Mouse (Mus musculus): ENCODE results near the gene Mid1. TPM values are rescaled to one million over a fixed set of nuclear protein-coding genes. Genes with fewer than 3 reads are reported as not detected.
"Not testable (repeated sequence)": the region's sequence is repeated elsewhere in the genome, so short reads cannot be mapped to it uniquely, and the experiment has no call there.

Gene Mid1
- polyA plus RNA-seq, 1 experiment from 2014 or later = 4.8 TPM

- H3K27ac ChIP-seq (ENCODE audit: low read length) = no peak overlapping the region
- peaks cover 10% of the 10 kb centered on the region for H3K36me3 ChIP-seq (ENCODE audit: control insufficient read depth, insufficient read depth, low read length)
- no peak overlapping the region for H3K4me2 ChIP-seq (ENCODE audit: low read depth, low read length)
- H3K9me3 ChIP-seq (ENCODE audit: control insufficient read depth, low read length) = 0 out of 2 replicates have a peak, but pooled peaks cover 2% of the 10 kb centered on the region
- H3K9ac ChIP-seq (ENCODE audit: low read length) = no peak overlapping the region
- H3K27me3 ChIP-seq (ENCODE audit: control insufficient read depth, insufficient read depth, low read depth, low read length) = no peaks in the 10 kb centered on the region
- no peaks in the 10 kb centered on the region for H3K4me1 ChIP-seq (replicated peaks; ENCODE audit: control insufficient read depth, insufficient read depth, low read length)
- no peak for ATAC-seq (ENCODE audit: low read depth)
- 97% methylated on average over 1 of the region's 1 CpGs for WGBS
- no peak overlapping the region for H3K4me3 ChIP-seq (ENCODE audit: low read length)
Measured at GRCm38 (mm10) chrX:169969337-169969736, 284.3 kb downstream of the Mid1 start.

GRCm38 (mm10) chrX:169969765-169970164, 284.8 kb downstream of the Mid1 start:
- H3K36me3 ChIP-seq (ENCODE audit: control insufficient read depth, insufficient read depth, low read length) = peaks cover 14% of the 10 kb centered on the region
- not testable (repeated sequence) for H3K4me2 ChIP-seq (ENCODE audit: low read depth, low read length); H3K4me3 ChIP-seq (ENCODE audit: low read length); H3K9ac ChIP-seq (ENCODE audit: low read length); H3K9me3 ChIP-seq (ENCODE audit: control insufficient read depth, low read length); H3K4me1 ChIP-seq (replicated peaks; ENCODE audit: control insufficient read depth, insufficient read depth, low read length); H3K27ac ChIP-seq (ENCODE audit: low read length); H3K27me3 ChIP-seq (ENCODE audit: control insufficient read depth, insufficient read depth, low read depth, low read length)
- 82% methylated on average over 3 of the region's 3 CpGs for WGBS
- peak; percentile 21; the same call in 1 of the 2 replicates for ATAC-seq (ENCODE audit: low read depth)

- WGBS = 85% methylated on average over 7 of the region's 7 CpGs
- ATAC-seq (ENCODE audit: low read depth) = not testable (repeated sequence)
Measured at GRCm38 (mm10) chrX:169970546-169970945, 285.5 kb downstream of the Mid1 start.

GRCm38 (mm10) chrX:169971562-169971961, 286.6 kb downstream of the Mid1 start:
- not testable (repeated sequence) for H3K9me3 ChIP-seq (ENCODE audit: control insufficient read depth, low read length); H3K27me3 ChIP-seq (ENCODE audit: control insufficient read depth, insufficient read depth, low read depth, low read length); H3K9ac ChIP-seq (ENCODE audit: low read length); H3K4me3 ChIP-seq (ENCODE audit: low read length); H3K27ac ChIP-seq (ENCODE audit: low read length); ATAC-seq (ENCODE audit: low read depth); H3K4me2 ChIP-seq (ENCODE audit: low read depth, low read length); H3K4me1 ChIP-seq (replicated peaks; ENCODE audit: control insufficient read depth, insufficient read depth, low read length)
- 88% methylated on average over 6 of the region's 6 CpGs for WGBS
- peaks cover 18% of the 10 kb centered on the region for H3K36me3 ChIP-seq (ENCODE audit: control insufficient read depth, insufficient read depth, low read length)

More at GRCm38 (mm10) chrX:169970546-169970945, 285.5 kb downstream of the Mid1 start:
- H3K9me3 ChIP-seq (ENCODE audit: control insufficient read depth, low read length); H3K4me2 ChIP-seq (ENCODE audit: low read depth, low read length); H3K4me3 ChIP-seq (ENCODE audit: low read length); H3K27me3 ChIP-seq (ENCODE audit: control insufficient read depth, insufficient read depth, low read depth, low read length); H3K27ac ChIP-seq (ENCODE audit: low read length); H3K4me1 ChIP-seq (replicated peaks; ENCODE audit: control insufficient read depth, insufficient read depth, low read length); H3K9ac ChIP-seq (ENCODE audit: low read length): not testable (repeated sequence)
- H3K36me3 ChIP-seq (ENCODE audit: control insufficient read depth, insufficient read depth, low read length) = peaks cover 18% of the 10 kb centered on the region

GRCm38 (mm10) chrX:169972131-169972530, 287.1 kb downstream of the Mid1 start:
- ATAC-seq (ENCODE audit: low read depth) = peak; percentile 34; the same call in 1 of the 2 replicates
- WGBS = 61% methylated on average over 2 of the region's 2 CpGs
- not testable (repeated sequence) for H3K9ac ChIP-seq (ENCODE audit: low read length); H3K4me1 ChIP-seq (replicated peaks; ENCODE audit: control insufficient read depth, insufficient read depth, low read length); H3K4me2 ChIP-seq (ENCODE audit: low read depth, low read length); H3K4me3 ChIP-seq (ENCODE audit: low read length); H3K27ac ChIP-seq (ENCODE audit: low read length); H3K27me3 ChIP-seq (ENCODE audit: control insufficient read depth, insufficient read depth, low read depth, low read length); H3K9me3 ChIP-seq (ENCODE audit: control insufficient read depth, low read length)
- H3K36me3 ChIP-seq (ENCODE audit: control insufficient read depth, insufficient read depth, low read length) = peaks cover 20% of the 10 kb centered on the region

- not testable (repeated sequence) for ATAC-seq (ENCODE audit: low read depth); H3K4me3 ChIP-seq (ENCODE audit: low read length); H3K27ac ChIP-seq (ENCODE audit: low read length); H3K9me3 ChIP-seq (ENCODE audit: control insufficient read depth, low read length); H3K4me1 ChIP-seq (replicated peaks; ENCODE audit: control insufficient read depth, insufficient read depth, low read length); H3K4me2 ChIP-seq (ENCODE audit: low read depth, low read length); H3K9ac ChIP-seq (ENCODE audit: low read length); H3K27me3 ChIP-seq (ENCODE audit: control insufficient read depth, insufficient read depth, low read depth, low read length)
- WGBS = 68% methylated on average over 6 of the region's 6 CpGs
- peaks cover 21% of the 10 kb centered on the region for H3K36me3 ChIP-seq (ENCODE audit: control insufficient read depth, insufficient read depth, low read length)
Measured at GRCm38 (mm10) chrX:169972791-169973494, 287.9 kb downstream of the Mid1 start.

GRCm38 (mm10) chrX:169973806-169974205, 288.8 kb downstream of the Mid1 start:
- ATAC-seq (ENCODE audit: low read depth); H3K4me3 ChIP-seq (ENCODE audit: low read length); H3K9ac ChIP-seq (ENCODE audit: low read length); H3K27ac ChIP-seq (ENCODE audit: low read length); H3K27me3 ChIP-seq (ENCODE audit: control insufficient read depth, insufficient read depth, low read depth, low read length); H3K4me1 ChIP-seq (replicated peaks; ENCODE audit: control insufficient read depth, insufficient read depth, low read length); H3K9me3 ChIP-seq (ENCODE audit: control insufficient read depth, low read length); H3K4me2 ChIP-seq (ENCODE audit: low read depth, low read length): not testable (repeated sequence)
- peaks cover 24% of the 10 kb centered on the region for H3K36me3 ChIP-seq (ENCODE audit: control insufficient read depth, insufficient read depth, low read length)
- 55% methylated on average over 3 of the region's 3 CpGs for whole genome bisulfite sequencing

GRCm38 (mm10) chrX:169974456-169974855, 289.5 kb downstream of the Mid1 start:
- 56% methylated on average over 4 of the region's 4 CpGs for WGBS
- not testable (repeated sequence) for H3K4me2 ChIP-seq (ENCODE audit: low read depth, low read length); H3K27me3 ChIP-seq (ENCODE audit: control insufficient read depth, insufficient read depth, low read depth, low read length); ATAC-seq (ENCODE audit: low read depth); H3K9ac ChIP-seq (ENCODE audit: low read length); H3K27ac ChIP-seq (ENCODE audit: low read length); H3K4me1 ChIP-seq (replicated peaks; ENCODE audit: control insufficient read depth, insufficient read depth, low read length); H3K4me3 ChIP-seq (ENCODE audit: low read length); H3K9me3 ChIP-seq (ENCODE audit: control insufficient read depth, low read length)
- H3K36me3 ChIP-seq (ENCODE audit: control insufficient read depth, insufficient read depth, low read length) = peaks cover 24% of the 10 kb centered on the region

GRCm38 (mm10) chrX:169974974-169975373, 290.0 kb downstream of the Mid1 start:
- 55% methylated on average over 6 of the region's 6 CpGs for WGBS
- H3K27ac ChIP-seq (ENCODE audit: low read length) = not testable (repeated sequence)

More at GRCm38 (mm10) chrX:169974974-169975373, 290.0 kb downstream of the Mid1 start:
- ATAC-seq (ENCODE audit: low read depth); H3K4me2 ChIP-seq (ENCODE audit: low read depth, low read length); H3K4me1 ChIP-seq (replicated peaks; ENCODE audit: control insufficient read depth, insufficient read depth, low read length); H3K4me3 ChIP-seq (ENCODE audit: low read length); H3K9ac ChIP-seq (ENCODE audit: low read length); H3K9me3 ChIP-seq (ENCODE audit: control insufficient read depth, low read length); H3K27me3 ChIP-seq (ENCODE audit: control insufficient read depth, insufficient read depth, low read depth, low read length): not testable (repeated sequence)
- H3K36me3 ChIP-seq (ENCODE audit: control insufficient read depth, insufficient read depth, low read length) = peaks cover 24% of the 10 kb centered on the region
